8 mouse cellular contexts compared by ENCODE assay signal in genomic region chr11:118379251-118380009, GRCm38 (mm10). TPM values are rescaled to one million over a fixed set of nuclear protein-coding genes. Genes with fewer than 3 reads are reported as not detected.
DNase-seq lines count a peak whose midpoint lies in the region; ATAC-seq and TF ChIP-seq lines count a peak whose summit lies in the region.

No protein-coding gene starts in this region.

- WGBS in forebrain, embryonic 14.5 days: 48% methylated on average over 11 of the region's 11 CpGs
- 50% methylated on average over 11 of the region's 11 CpGs for WGBS in forebrain, embryonic 12.5 days
- 40% methylated on average over 11 of the region's 11 CpGs for WGBS in kidney, adult 2 months
- 39% methylated on average over 11 of the region's 11 CpGs for WGBS in limb, embryonic 14.5 days
- WGBS in stomach, embryonic 14.5 days: 46% methylated on average over 11 of the region's 11 CpGs

- DNase-seq in forebrain, embryonic 14.5 days (ENCODE audit: low spot score): peak; percentile 76
- peak; percentile 88 to 94 for DNase-seq in cerebellum, postnatal 25 days
- DNase-seq in gastrocnemius, postnatal 25 days: peak; percentile 78
- peak; percentile 81 for DNase-seq in kidney, adult 2 months
- peak; percentile 83 for DNase-seq in limb, embryonic 14.5 days (ENCODE audit: low spot score)
- peak; percentile 85 for DNase-seq in naive thymus-derived CD4-positive, alpha-beta T cell, adult 2 months (ENCODE audit: low read depth)

- TF ChIP-seq POLR2A in kidney, adult 2 months (IDR thresholded peaks at IDR 0.05; ENCODE audit: low read depth, low read length): no peak
- no peak for TF ChIP-seq POLR2A in limb, embryonic 14.5 days (IDR thresholded peaks at IDR 0.05; ENCODE audit: borderline replicate concordance, extremely low read depth, insufficient read depth, insufficient read length)

- no peak for ATAC-seq in forebrain, embryonic 14.5 days
- ATAC-seq in forebrain, embryonic 12.5 days (ENCODE audit: low FRiP score): no peak
- ATAC-seq in limb, embryonic 14.5 days (ENCODE audit: low FRiP score, low read depth): peak; percentile 68
- ATAC-seq in stomach, embryonic 14.5 days (ENCODE audit: insufficient number of reproducible peaks, insufficient read depth, low FRiP score, low read depth): 0 out of 2 replicates have a peak, but pooled peaks have one; percentile 42

- no peaks in the 10 kb centered on the region for H3K9me3 ChIP-seq in forebrain, embryonic 14.5 days (replicated peaks; ENCODE audit: control insufficient read depth, low read length)
- H3K9me3 ChIP-seq in forebrain, embryonic 12.5 days: no peaks in the 10 kb centered on the region
- H3K9me3 ChIP-seq in limb, embryonic 14.5 days (ENCODE audit: control insufficient read depth, low read length): no peaks in the 10 kb centered on the region
- no peaks in the 10 kb centered on the region for H3K9me3 ChIP-seq in stomach, embryonic 14.5 days (ENCODE audit: control insufficient read depth, low read depth, low read length)

- no peak overlapping the region for H3K9ac ChIP-seq in forebrain, embryonic 14.5 days (ENCODE audit: low read length)
- no peak overlapping the region for H3K9ac ChIP-seq in forebrain, embryonic 12.5 days
- no peak overlapping the region for H3K9ac ChIP-seq in limb, embryonic 14.5 days (ENCODE audit: low read depth, low read length, severe bottlenecking)
- no peak overlapping the region for H3K9ac ChIP-seq in stomach, embryonic 14.5 days (replicated peaks; ENCODE audit: low read depth, low read length)

- peak; percentile 85 for TF ChIP-seq CTCF in kidney, adult 2 months (conservative IDR thresholded peaks at IDR 0.05; ENCODE audit: insufficient read depth, insufficient read length, low read depth, low read length)

- no peak overlapping the region for H3K27ac ChIP-seq in forebrain, embryonic 14.5 days (ENCODE audit: low read depth, low read length)
- H3K27ac ChIP-seq in forebrain, embryonic 12.5 days: no peak overlapping the region
- H3K27ac ChIP-seq in kidney, adult 2 months (ENCODE audit: insufficient read depth, low read depth, low read length): no peak overlapping the region
- H3K27ac ChIP-seq in limb, embryonic 14.5 days (replicated peaks; ENCODE audit: low read depth, low read length): no peak overlapping the region
- H3K27ac ChIP-seq in stomach, embryonic 14.5 days (ENCODE audit: low read length): no peak overlapping the region

- H3K36me3 ChIP-seq in forebrain, embryonic 14.5 days (ENCODE audit: control insufficient read depth, insufficient read depth, low read length): no peaks in the 10 kb centered on the region
- H3K36me3 ChIP-seq in forebrain, embryonic 12.5 days (replicated peaks): no peaks in the 10 kb centered on the region
- no peaks in the 10 kb centered on the region for H3K36me3 ChIP-seq in kidney, adult 2 months (ENCODE audit: control insufficient read depth, insufficient read depth, low read length)
- H3K36me3 ChIP-seq in limb, embryonic 14.5 days (ENCODE audit: control insufficient read depth, insufficient read depth, low read length): no peaks in the 10 kb centered on the region
- H3K36me3 ChIP-seq in stomach, embryonic 14.5 days (ENCODE audit: control insufficient read depth, insufficient read depth, low read length): no peaks in the 10 kb centered on the region

- no peak overlapping the region for H3K4me2 ChIP-seq in forebrain, embryonic 14.5 days (ENCODE audit: low read length)
- H3K4me2 ChIP-seq in forebrain, embryonic 12.5 days: no peak overlapping the region
- no peak overlapping the region for H3K4me2 ChIP-seq in limb, embryonic 14.5 days (replicated peaks; ENCODE audit: low read depth, low read length, severe bottlenecking)
- H3K4me2 ChIP-seq in stomach, embryonic 14.5 days (replicated peaks; ENCODE audit: low read depth, low read length): no peak overlapping the region

- H3K4me1 ChIP-seq in forebrain, embryonic 14.5 days (ENCODE audit: control insufficient read depth, insufficient read depth, low read length): peaks cover 5% of the 10 kb centered on the region; the same call in 1 of the 2 replicates
- H3K4me1 ChIP-seq in forebrain, embryonic 12.5 days: peaks cover 11% of the 10 kb centered on the region; the same call in 1 of the 2 replicates
- no peaks in the 10 kb centered on the region for H3K4me1 ChIP-seq in kidney, adult 2 months (ENCODE audit: control insufficient read depth, insufficient read depth, low read length)
- peaks cover 4% of the 10 kb centered on the region; the same call in 1 of the 2 replicates for H3K4me1 ChIP-seq in limb, embryonic 14.5 days (ENCODE audit: control insufficient read depth, insufficient read depth, low read length)
- peaks cover 5% of the 10 kb centered on the region; the same call in 1 of the 2 replicates for H3K4me1 ChIP-seq in stomach, embryonic 14.5 days (ENCODE audit: control insufficient read depth, insufficient read depth, low read length)

- no peaks in the 10 kb centered on the region for H3K27me3 ChIP-seq in forebrain, embryonic 14.5 days (replicated peaks; ENCODE audit: control insufficient read depth, insufficient read depth, low read length)
- H3K27me3 ChIP-seq in forebrain, embryonic 12.5 days: no peaks in the 10 kb centered on the region
- no peaks in the 10 kb centered on the region for H3K27me3 ChIP-seq in kidney, adult 2 months (replicated peaks; ENCODE audit: control insufficient read depth, insufficient read depth, low read length)
- H3K27me3 ChIP-seq in limb, embryonic 14.5 days (ENCODE audit: control insufficient read depth, insufficient read depth, low read length): no peaks in the 10 kb centered on the region
- H3K27me3 ChIP-seq in stomach, embryonic 14.5 days (ENCODE audit: control insufficient read depth, insufficient read depth, low read length): no peaks in the 10 kb centered on the region

- H3K4me3 ChIP-seq in forebrain, embryonic 14.5 days (ENCODE audit: low read depth, low read length): no peak overlapping the region
- no peak overlapping the region for H3K4me3 ChIP-seq in forebrain, embryonic 12.5 days (replicated peaks)
- no peak overlapping the region for H3K4me3 ChIP-seq in kidney, adult 2 months (ENCODE audit: insufficient read depth, low read depth, low read length)
- no peak overlapping the region for H3K4me3 ChIP-seq in limb, embryonic 14.5 days (replicated peaks; ENCODE audit: low read length)
- no peak overlapping the region for H3K4me3 ChIP-seq in stomach, embryonic 14.5 days (ENCODE audit: low read depth, low read length)

RNA-seq across cellular contexts. Expression of gene Lgals3bp, which starts 22.5 kb away (rescaled TPM):
- polyA plus RNA-seq in forebrain, embryonic 14.5 days (2014; fragmentation: Nextera tagmentation; extraction: Ambion mirVana): 3.0 TPM in 2 replicates
- 1.2 TPM in 2 replicates for polyA plus RNA-seq in forebrain, embryonic 12.5 days (2016; fragmentation: Nextera tagmentation; extraction: Ambion mirVana)
- 10 to 100 TPM; 11.0 to 14.7 TPM for total RNA-seq in gastrocnemius, postnatal 25 days (2021)
- 360 and 363 TPM in 2 replicates for polyA plus RNA-seq in kidney, adult 2 months (2012; rRNA removed)
- 13.7 and 19.7 TPM in 2 replicates for polyA plus RNA-seq in limb, embryonic 14.5 days (2012; rRNA removed)
- polyA plus RNA-seq in limb, embryonic 14.5 days (2014; fragmentation: Nextera tagmentation; extraction: Ambion mirVana): 8.2 and 8.7 TPM in 2 replicates
- polyA plus RNA-seq in stomach, embryonic 14.5 days (2014; fragmentation: Nextera tagmentation; extraction: Ambion mirVana): 39.0 and 39.2 TPM in 2 replicates

RNA-seq across cellular contexts. Expression of gene Timp2, which starts 23.9 kb away (rescaled TPM):
- 62.9 and 71.7 TPM in 2 replicates for polyA plus RNA-seq in forebrain, embryonic 14.5 days (2014; fragmentation: Nextera tagmentation; extraction: Ambion mirVana)
- 47.0 and 48.0 TPM in 2 replicates for polyA plus RNA-seq in forebrain, embryonic 12.5 days (2016; fragmentation: Nextera tagmentation; extraction: Ambion mirVana)
- 10 to 100 TPM; 77.3 to 96.4 TPM for total RNA-seq in gastrocnemius, postnatal 25 days (2021)
- 78.7 and 83.3 TPM in 2 replicates for polyA plus RNA-seq in kidney, adult 2 months (2012; rRNA removed)
- 175 and 202 TPM in 2 replicates for polyA plus RNA-seq in limb, embryonic 14.5 days (2012; rRNA removed)
- polyA plus RNA-seq in limb, embryonic 14.5 days (2014; fragmentation: Nextera tagmentation; extraction: Ambion mirVana): 202 and 223 TPM in 2 replicates
- polyA plus RNA-seq in stomach, embryonic 14.5 days (2014; fragmentation: Nextera tagmentation; extraction: Ambion mirVana): 101 and 109 TPM in 2 replicates

RNA-seq across cellular contexts. Expression of gene Cep295nl, which starts 37.1 kb away (rescaled TPM):
- 0.11 TPM in 2 replicates for polyA plus RNA-seq in forebrain, embryonic 14.5 days (2014; fragmentation: Nextera tagmentation; extraction: Ambion mirVana)
- 0.32 and 0.41 TPM in 2 replicates for polyA plus RNA-seq in forebrain, embryonic 12.5 days (2016; fragmentation: Nextera tagmentation; extraction: Ambion mirVana)
- total RNA-seq in gastrocnemius, postnatal 25 days (2021): 1 to 10 TPM in 1 of 2 experiments, under 1 TPM in 1; 0.99 to 1.0 TPM
- polyA plus RNA-seq in kidney, adult 2 months (2012; rRNA removed): 0.06 and 0.07 TPM in 2 replicates
- polyA plus RNA-seq in limb, embryonic 14.5 days (2012; rRNA removed): 0.69 and 0.85 TPM in 2 replicates
- 1.3 and 1.6 TPM in 2 replicates for polyA plus RNA-seq in limb, embryonic 14.5 days (2014; fragmentation: Nextera tagmentation; extraction: Ambion mirVana)
- polyA plus RNA-seq in stomach, embryonic 14.5 days (2014; fragmentation: Nextera tagmentation; extraction: Ambion mirVana): 0.62 TPM in 1 of 2 replicates, not detected in the other

RNA-seq across cellular contexts. Expression of gene Cant1, which starts 39.5 kb away (rescaled TPM):
- 21.4 and 22.8 TPM in 2 replicates for polyA plus RNA-seq in forebrain, embryonic 14.5 days (2014; fragmentation: Nextera tagmentation; extraction: Ambion mirVana)
- polyA plus RNA-seq in forebrain, embryonic 12.5 days (2016; fragmentation: Nextera tagmentation; extraction: Ambion mirVana): 25.4 and 27.0 TPM in 2 replicates
- 1 to 10 TPM; 9.3 to 9.9 TPM for total RNA-seq in gastrocnemius, postnatal 25 days (2021)
- polyA plus RNA-seq in kidney, adult 2 months (2012; rRNA removed): 42.6 and 53.0 TPM in 2 replicates
- 47.7 and 61.8 TPM in 2 replicates for polyA plus RNA-seq in limb, embryonic 14.5 days (2012; rRNA removed)
- 29.3 and 35.3 TPM in 2 replicates for polyA plus RNA-seq in limb, embryonic 14.5 days (2014; fragmentation: Nextera tagmentation; extraction: Ambion mirVana)
- 21.8 and 25.7 TPM in 2 replicates for polyA plus RNA-seq in stomach, embryonic 14.5 days (2014; fragmentation: Nextera tagmentation; extraction: Ambion mirVana)

RNA-seq across cellular contexts. Expression of gene C1qtnf1, which starts 48.6 kb away (rescaled TPM):
- polyA plus RNA-seq in forebrain, embryonic 14.5 days (2014; fragmentation: Nextera tagmentation; extraction: Ambion mirVana): 2.3 and 3.0 TPM in 2 replicates
- polyA plus RNA-seq in forebrain, embryonic 12.5 days (2016; fragmentation: Nextera tagmentation; extraction: Ambion mirVana): 1.8 and 2.9 TPM in 2 replicates
- 10 to 100 TPM in 1 of 2 experiments, 1 to 10 TPM in 1; 9.2 to 13.4 TPM for total RNA-seq in gastrocnemius, postnatal 25 days (2021)
- polyA plus RNA-seq in kidney, adult 2 months (2012; rRNA removed): 22.8 and 24.2 TPM in 2 replicates
- 12.5 and 16.0 TPM in 2 replicates for polyA plus RNA-seq in limb, embryonic 14.5 days (2012; rRNA removed)
- 10.3 and 12.4 TPM in 2 replicates for polyA plus RNA-seq in limb, embryonic 14.5 days (2014; fragmentation: Nextera tagmentation; extraction: Ambion mirVana)
- polyA plus RNA-seq in stomach, embryonic 14.5 days (2014; fragmentation: Nextera tagmentation; extraction: Ambion mirVana): 7.0 and 7.9 TPM in 2 replicates

Comparison
In these comparisons a context has a peak if more than half of its experiments do, and no peak if none do; other contexts are left out.
1. ATAC-seq: peak in limb, embryonic 14.5 days (single experiment) and stomach, embryonic 14.5 days (single experiment); none in forebrain, embryonic 14.5 days (single experiment) and forebrain, embryonic 12.5 days (single experiment).
2. Peak in every context shown above with its lines, with median percentiles within 50 percentile points of each other: DNase-seq.